Mouse (Mus musculus): ENCODE data around the gene Ifitm10. TPM values are rescaled to one million over a fixed set of nuclear protein-coding genes. Genes with fewer than 3 reads are reported as not detected.

Ifitm10 gene
- total and polyA plus RNA-seq, 2 experiments from 2014 or later, result 5.6 to 13.0 TPM

DNA sequence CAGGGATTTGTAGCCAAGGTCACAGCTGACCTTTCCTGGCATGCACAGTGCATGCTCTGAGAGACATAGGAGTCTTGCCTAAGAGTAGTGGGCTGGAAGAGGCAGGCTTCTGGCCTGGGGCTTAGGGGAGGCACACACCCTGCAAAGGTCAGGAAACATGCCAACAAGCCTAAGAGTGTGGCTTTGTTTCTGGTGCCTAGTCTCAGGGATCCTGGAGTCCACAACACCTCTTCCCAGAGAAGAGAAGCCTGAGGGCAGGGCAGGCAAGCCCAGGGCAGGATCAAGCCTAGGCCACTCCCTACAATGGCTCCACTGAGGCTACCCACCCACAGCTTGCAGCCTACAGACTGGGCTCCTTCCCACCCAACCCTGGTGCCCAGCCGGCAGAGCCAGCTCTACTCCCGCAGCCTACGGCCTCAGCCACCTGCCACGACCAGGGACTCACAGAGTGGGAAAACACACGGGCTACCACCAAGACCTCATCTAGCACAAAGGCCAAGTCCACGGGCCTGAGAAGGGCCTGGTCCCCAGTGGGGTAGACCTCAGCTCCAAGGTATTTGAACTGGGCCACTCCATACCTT is 13.2 kb upstream of the Ifitm10 start:
- DNase-seq, result no peak

GRCm38 (mm10) chr7:142385742-142386403 is 12.3 kb upstream of the Ifitm10 start:
- H3K9me3 ChIP-seq (ENCODE audit: low read length), result no peaks in the 10 kb centered on the region
- no peaks in the 10 kb centered on the region for H3K27me3 ChIP-seq (ENCODE audit: insufficient read depth, low read length)
- H3K4me3 ChIP-seq (ENCODE audit: low read depth, low read length), result no peak overlapping the region
- 89% methylated on average over 3 of the region's 3 CpGs for WGBS
- no peak for ATAC-seq
- no peak for DNase-seq
- H3K9ac ChIP-seq, result no peak overlapping the region
- no peak for TF ChIP-seq CTCF (IDR thresholded peaks at IDR 0.05; ENCODE audit: low read depth)
- H3K4me1 ChIP-seq (ENCODE audit: insufficient read depth), result peaks cover 13% of the 10 kb centered on the region
- H3K27ac ChIP-seq (ENCODE audit: low read depth, low read length), result no peak overlapping the region
- H3K4me2 ChIP-seq (ENCODE audit: low read depth), result peak overlapping the region; percentile 76
- peaks cover 43% of the 10 kb centered on the region for H3K36me3 ChIP-seq (ENCODE audit: insufficient read depth)

More for the DNA sequence above, 13.2 kb upstream of the Ifitm10 start:
- peak overlapping the region; percentile 76 for H3K4me2 ChIP-seq (ENCODE audit: low read depth)
- peak overlapping the region; percentile 82 for H3K9ac ChIP-seq
- H3K9me3 ChIP-seq (ENCODE audit: low read length), result no peaks in the 10 kb centered on the region
- peaks cover 35% of the 10 kb centered on the region for H3K36me3 ChIP-seq (ENCODE audit: insufficient read depth)
- peak overlapping the region; percentile 0; the same call in 1 of the 2 replicates for H3K27ac ChIP-seq (ENCODE audit: low read depth, low read length)
- ATAC-seq, result no peak
- no peaks in the 10 kb centered on the region for H3K27me3 ChIP-seq (ENCODE audit: insufficient read depth, low read length)
- H3K4me3 ChIP-seq (ENCODE audit: low read depth, low read length), result peak overlapping the region; percentile 64
- TF ChIP-seq CTCF (IDR thresholded peaks at IDR 0.05; ENCODE audit: low read depth), result no peak
- 55% methylated on average over 6 of the region's 6 CpGs for WGBS
- peaks cover 13% of the 10 kb centered on the region for H3K4me1 ChIP-seq (ENCODE audit: insufficient read depth)

- TF ChIP-seq CTCF (IDR thresholded peaks at IDR 0.05; ENCODE audit: low read depth), result no peak
- H3K4me3 ChIP-seq (ENCODE audit: low read depth, low read length), result no peak overlapping the region
- no peaks in the 10 kb centered on the region for H3K9me3 ChIP-seq (ENCODE audit: low read length)
- WGBS, result 86% methylated on average over 10 of the region's 10 CpGs
- ATAC-seq (no peak), DNase-seq (no peak)
- peaks cover 13% of the 10 kb centered on the region for H3K4me1 ChIP-seq (ENCODE audit: insufficient read depth)
- H3K9ac ChIP-seq, result no peak overlapping the region
- H3K27me3 ChIP-seq (ENCODE audit: insufficient read depth, low read length), result no peaks in the 10 kb centered on the region
- no peak overlapping the region for H3K27ac ChIP-seq (ENCODE audit: low read depth, low read length)
- no peak overlapping the region for H3K4me2 ChIP-seq (ENCODE audit: low read depth)
- H3K36me3 ChIP-seq (ENCODE audit: insufficient read depth), result peaks cover 59% of the 10 kb centered on the region
These were observed 10.8 kb upstream of the Ifitm10 start for GRCm38 (mm10) chr7:142384306-142384705.

DNA sequence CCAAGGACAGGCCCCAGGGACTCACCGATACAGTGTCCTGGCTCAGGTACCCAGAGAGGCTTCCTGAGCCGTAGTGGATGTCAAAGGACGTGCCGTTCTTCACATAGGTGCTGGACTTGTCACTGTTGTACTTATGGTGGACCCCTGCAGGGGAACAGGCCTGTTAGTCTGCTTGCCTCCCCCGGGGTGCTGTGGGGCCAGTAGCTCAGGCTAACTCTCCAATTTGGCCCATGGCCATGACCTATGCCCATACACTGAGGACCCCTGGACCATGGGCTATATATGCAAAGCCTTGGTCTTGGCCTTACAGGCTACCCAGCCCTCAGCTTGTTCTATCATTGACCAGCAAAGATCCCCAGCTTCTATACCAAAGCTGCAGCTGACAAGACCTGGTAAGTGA is 9.0 kb upstream of the Ifitm10 start, which contains the start of gene Gm49369:
TSS of gene Gm49369 (minus strand) at position 101 of the 400 bp plus-strand sequence.
- no peak within 1 kb of the TSS for H3K4me2 ChIP-seq (ENCODE audit: low read depth)
- no peak for DNase-seq
- no peaks in the 10 kb centered on the region for H3K9me3 ChIP-seq (ENCODE audit: low read length)
- no peak within 1 kb of the TSS for H3K27ac ChIP-seq (ENCODE audit: low read depth, low read length)
- H3K27me3 ChIP-seq (ENCODE audit: insufficient read depth, low read length), result no peaks in the 10 kb centered on the region
- peaks cover 76% of the 10 kb centered on the region for H3K36me3 ChIP-seq (ENCODE audit: insufficient read depth)
- WGBS, result 97% methylated on average over 5 of the region's 5 CpGs
- TF ChIP-seq CTCF (IDR thresholded peaks at IDR 0.05; ENCODE audit: low read depth), result no peak
- no peak for ATAC-seq
- peaks cover 13% of the 10 kb centered on the region for H3K4me1 ChIP-seq (ENCODE audit: insufficient read depth)
- H3K4me3 ChIP-seq (ENCODE audit: low read depth, low read length), result no peak within 1 kb of the TSS
- no peak within 1 kb of the TSS for H3K9ac ChIP-seq

DNA sequence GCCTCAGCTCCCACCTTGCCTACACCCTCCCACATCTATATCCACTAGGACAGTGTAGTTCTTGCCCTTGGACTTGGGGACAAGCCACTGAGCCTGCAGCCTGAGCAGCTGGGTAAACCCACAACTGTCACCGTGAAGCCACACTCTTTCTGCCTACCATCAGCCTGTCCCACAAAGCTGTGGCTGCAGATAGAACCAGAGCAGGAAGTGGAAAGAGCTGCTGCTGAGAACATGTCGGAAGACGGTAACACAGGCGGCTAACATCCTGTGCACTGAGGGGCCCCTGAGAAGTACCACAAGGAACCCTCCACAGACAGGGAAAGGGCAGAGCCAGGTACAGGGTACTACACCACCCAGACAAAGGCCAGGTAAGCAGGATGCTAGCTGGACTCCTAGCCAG is 7.6 kb upstream of the Ifitm10 start:
- Histone ChIP-seq H3K9me3 (ENCODE audit: low read length) (no peaks in the 10 kb centered on the region), H3K27ac (ENCODE audit: low read depth, low read length) (no peak overlapping the region), H3K4me2 (ENCODE audit: low read depth) (no peak overlapping the region), H3K27me3 (ENCODE audit: insufficient read depth, low read length) (no peaks in the 10 kb centered on the region), H3K9ac (no peak overlapping the region), H3K4me1 (ENCODE audit: insufficient read depth) (peaks cover 4% of the 10 kb centered on the region; the same call in 1 of the 2 replicates), H3K4me3 (ENCODE audit: low read depth, low read length) (no peak overlapping the region), H3K36me3 (ENCODE audit: insufficient read depth) (peaks cover 90% of the 10 kb centered on the region)
- TF ChIP-seq CTCF (IDR thresholded peaks at IDR 0.05; ENCODE audit: low read depth), result no peak
- 94% methylated on average over 4 of the region's 4 CpGs for WGBS
- DNase-seq, result no peak
- ATAC-seq, result no peak

- ATAC-seq (no peak), DNase-seq (no peak)
- no peak for TF ChIP-seq CTCF (IDR thresholded peaks at IDR 0.05; ENCODE audit: low read depth)
- Histone ChIP-seq H3K9me3 (ENCODE audit: low read length) (no peaks in the 10 kb centered on the region), H3K4me3 (ENCODE audit: low read depth, low read length) (no peak overlapping the region), H3K9ac (no peak overlapping the region), H3K36me3 (ENCODE audit: insufficient read depth) (peaks cover 91% of the 10 kb centered on the region), H3K4me2 (ENCODE audit: low read depth) (no peak overlapping the region), H3K27ac (ENCODE audit: low read depth, low read length) (no peak overlapping the region), H3K4me1 (ENCODE audit: insufficient read depth) (no peaks in the 10 kb centered on the region), H3K27me3 (ENCODE audit: insufficient read depth, low read length) (no peaks in the 10 kb centered on the region)
- WGBS, result 91% methylated on average over 6 of the region's 6 CpGs
These were observed 5.6 kb upstream of the Ifitm10 start for GRCm38 (mm10) chr7:142379186-142379585.

DNA sequence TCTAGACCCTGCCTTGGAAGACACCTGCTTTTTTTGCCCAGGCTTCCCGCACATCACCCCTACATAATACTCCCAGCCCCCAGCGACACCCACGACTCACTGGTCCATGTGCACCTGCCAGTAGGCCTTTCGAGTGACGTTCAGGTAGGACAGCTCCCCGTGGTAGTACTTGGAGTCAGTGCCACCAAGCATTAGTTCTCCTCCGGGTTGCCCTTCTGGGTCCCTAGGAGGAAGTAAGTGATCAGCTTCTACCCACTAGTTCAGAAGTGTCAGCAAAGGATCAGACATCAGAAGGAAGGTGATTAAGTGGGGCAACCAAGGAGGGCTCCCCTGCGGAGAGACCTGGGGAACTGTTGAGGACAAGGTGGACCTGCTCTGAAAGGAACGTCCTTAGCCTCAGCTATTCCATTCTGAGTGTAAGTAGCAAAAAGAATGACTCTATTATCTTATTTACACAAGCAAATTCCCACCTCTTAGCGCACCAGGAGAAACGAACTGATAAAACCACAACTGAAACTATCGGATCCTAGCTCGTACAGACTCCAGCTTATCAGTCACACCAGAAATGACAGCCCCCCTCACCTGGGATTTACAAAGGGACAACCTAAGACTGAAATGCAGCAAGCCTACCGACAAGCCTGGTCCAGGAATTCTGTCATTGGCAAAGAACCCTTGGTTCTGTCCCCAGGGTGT is 3.8 kb upstream of the Ifitm10 start:
- Histone ChIP-seq H3K9me3 (ENCODE audit: low read length) (no peaks in the 10 kb centered on the region), H3K4me3 (ENCODE audit: low read depth, low read length) (no peak overlapping the region), H3K27ac (ENCODE audit: low read depth, low read length) (no peak overlapping the region), H3K4me1 (ENCODE audit: insufficient read depth) (no peaks in the 10 kb centered on the region), H3K27me3 (ENCODE audit: insufficient read depth, low read length) (no peaks in the 10 kb centered on the region), H3K4me2 (ENCODE audit: low read depth) (no peak overlapping the region), H3K36me3 (ENCODE audit: insufficient read depth) (peaks cover 74% of the 10 kb centered on the region), H3K9ac (no peak overlapping the region)
- 90% methylated on average over 14 of the region's 14 CpGs for WGBS
- TF ChIP-seq CTCF (IDR thresholded peaks at IDR 0.05; ENCODE audit: low read depth), result no peak
- DNase-seq, result no peak
- ATAC-seq, result no peak

All from forebrain, postnatal 0 days (tissue).